Mouse (Mus musculus) kidney, adult 11 months (tissue): ENCODE data around the gene Tnfrsf9.
A peak's percentile ranks its signal among the peaks of the same experiment; 100 is the strongest.

Experiments used
- DNase-seq: peaks from one replicate; pipeline ENCODE4 v3.0.0; 2022

Tnfrsf9 gene

GRCm38 (mm10) chr4:150896896-150897624, 17.3 kb upstream of the Tnfrsf9 start:
- no peak for DNase-seq

DNA sequence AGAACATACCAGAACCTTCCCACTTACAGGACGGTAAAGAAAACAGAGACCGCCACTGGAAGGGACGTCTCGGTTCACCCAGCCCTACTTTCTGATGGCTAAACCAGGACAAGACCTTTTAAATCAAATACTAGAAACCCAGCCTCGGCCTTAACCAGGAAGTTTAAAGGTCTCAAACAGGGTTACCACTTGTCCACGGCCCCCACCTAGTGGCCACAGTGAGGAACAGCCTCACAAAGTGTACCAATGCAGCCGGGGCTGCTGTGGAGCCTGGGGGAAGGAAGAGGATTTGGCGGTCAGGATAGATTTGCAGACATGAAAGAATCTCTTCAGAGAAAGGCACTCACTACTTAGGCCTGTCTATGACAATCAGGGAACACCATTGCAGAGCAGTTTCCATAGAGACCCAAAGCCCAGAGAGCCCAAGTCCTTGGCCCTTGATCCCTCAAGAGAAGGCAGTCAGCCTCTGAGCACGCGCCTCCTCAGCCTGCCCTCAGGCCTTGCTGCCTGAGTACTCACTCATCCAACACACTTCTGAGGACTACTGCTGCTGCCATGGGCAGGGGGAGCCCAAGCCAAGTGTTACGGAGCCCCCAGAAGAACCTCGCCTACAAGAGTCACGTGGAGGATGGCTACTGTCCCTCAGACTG, 15.5 kb upstream of the Tnfrsf9 start:
- peak; percentile 75 for DNase-seq

- peak; percentile 74 for DNase-seq
Observed at GRCm38 (mm10) chr4:150900486-150900885, 13.9 kb upstream of the Tnfrsf9 start.

- peak; percentile 76 for DNase-seq
Observed at GRCm38 (mm10) chr4:150901651-150902050, 12.7 kb upstream of the Tnfrsf9 start.

GRCm38 (mm10) chr4:150902062-150902461, 12.3 kb upstream of the Tnfrsf9 start:
- DNase-seq, result peak; percentile 81

DNA sequence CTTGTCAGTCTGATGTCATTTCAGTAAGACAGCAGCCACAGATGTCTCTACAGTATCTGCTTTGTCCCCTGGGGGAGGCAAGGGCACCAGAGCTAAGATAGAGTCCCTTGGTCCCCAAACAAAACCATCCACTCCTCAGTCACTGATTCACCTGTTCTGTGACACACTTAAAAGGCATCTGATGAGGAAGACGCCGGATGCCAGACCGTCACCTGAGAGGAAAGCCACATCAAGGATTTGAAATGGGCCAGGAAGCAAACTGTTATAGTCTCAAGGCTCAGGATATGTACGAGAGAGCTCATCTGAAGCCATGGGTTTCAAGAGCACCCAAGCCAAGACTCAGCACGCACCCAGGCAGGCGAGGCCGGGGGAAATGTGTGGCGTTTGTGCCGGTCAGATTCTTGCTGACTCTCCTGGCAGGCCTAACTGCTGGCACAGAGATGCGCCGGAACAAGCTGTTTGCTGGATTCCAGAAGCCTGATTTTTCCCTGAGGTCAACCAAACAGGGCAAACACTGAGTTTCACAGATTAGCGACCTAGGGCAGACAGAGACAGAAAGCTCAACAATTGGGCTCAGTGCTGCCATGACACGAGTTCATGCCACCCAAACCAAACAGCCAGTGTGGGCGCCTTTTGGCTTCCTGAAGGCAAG, 11.1 kb upstream of the Tnfrsf9 start:
- peak; percentile 87 for DNase-seq

DNA sequence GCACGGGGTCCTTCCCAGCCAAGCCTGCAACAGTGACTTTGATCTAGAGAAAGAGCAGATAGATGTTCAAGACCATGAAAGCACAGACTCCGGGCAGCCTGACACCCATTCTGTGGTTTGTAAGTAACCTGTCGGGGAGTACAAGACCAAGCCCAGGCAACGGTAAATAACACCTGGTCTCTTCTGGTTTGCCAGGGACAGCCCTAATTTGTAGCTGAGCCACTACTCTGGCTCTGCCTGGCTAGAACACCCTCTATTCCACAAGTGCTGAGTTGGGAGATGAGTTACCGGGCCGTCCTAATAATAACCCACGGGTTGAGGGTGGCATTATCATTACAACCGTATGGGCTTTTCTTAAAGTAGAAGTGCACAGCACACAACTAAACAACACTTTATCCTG, 7.3 kb upstream of the Tnfrsf9 start:
- DNase-seq, result peak; percentile 8

- peak; percentile 26 for DNase-seq
Observed at GRCm38 (mm10) chr4:150908512-150908911, 5.8 kb upstream of the Tnfrsf9 start.

- DNase-seq, result peak; percentile 96
Observed at GRCm38 (mm10) chr4:150909451-150910156, 4.8 kb upstream of the Tnfrsf9 start.

GRCm38 (mm10) chr4:150910164-150910951, 4.0 kb upstream of the Tnfrsf9 start:
- DNase-seq, result peak; percentile 37

DNA sequence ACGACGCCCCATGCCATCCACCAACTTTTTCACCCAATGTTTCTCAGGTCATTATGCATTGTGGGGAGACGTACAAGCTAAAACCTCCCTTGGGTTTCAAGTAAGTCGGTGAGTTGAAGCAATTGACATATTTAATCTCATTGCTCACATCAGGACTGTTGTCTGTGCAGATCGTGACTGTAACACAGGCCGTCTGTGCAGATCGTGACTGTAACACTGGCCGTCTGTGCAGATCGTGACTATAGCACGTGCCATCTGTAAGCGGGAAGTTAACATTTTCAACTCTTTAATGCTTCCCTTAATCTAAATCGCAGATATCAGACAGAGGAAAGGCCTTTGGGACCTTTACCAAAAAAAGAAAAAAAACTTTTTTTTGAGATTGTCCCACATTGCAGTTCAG, 619 bp upstream of the Tnfrsf9 start:
- no peak for DNase-seq

- DNase-seq, result peak; percentile 12
Observed at GRCm38 (mm10) chr4:150915181-150915906, 982 bp downstream of the Tnfrsf9 start.

- DNase-seq, result no peak
Observed at GRCm38 (mm10) chr4:150917336-150918027, 3.1 kb downstream of the Tnfrsf9 start.

DNA sequence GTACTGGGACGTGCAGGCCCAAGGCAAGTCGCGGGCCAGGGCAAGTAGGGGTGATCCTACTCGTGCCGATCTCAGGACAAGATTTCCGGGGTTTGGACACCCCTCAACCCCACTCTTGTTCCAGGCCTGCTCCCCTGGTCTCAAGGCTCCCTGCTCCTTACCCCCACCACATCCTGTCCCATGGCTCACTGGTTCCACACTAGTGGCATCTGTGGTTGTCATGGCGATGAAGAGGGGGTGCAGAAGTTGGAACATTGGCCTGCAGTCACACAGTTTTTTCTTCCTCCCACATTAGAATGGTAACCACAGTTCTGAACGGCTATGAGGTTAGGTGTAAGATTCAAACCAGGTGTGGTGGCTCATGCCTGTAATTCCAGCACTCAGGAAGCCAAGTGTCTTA, 6.8 kb downstream of the Tnfrsf9 start:
- no peak for DNase-seq

- no peak for DNase-seq
Observed at GRCm38 (mm10) chr4:150924308-150924707, 9.9 kb downstream of the Tnfrsf9 start.

DNA sequence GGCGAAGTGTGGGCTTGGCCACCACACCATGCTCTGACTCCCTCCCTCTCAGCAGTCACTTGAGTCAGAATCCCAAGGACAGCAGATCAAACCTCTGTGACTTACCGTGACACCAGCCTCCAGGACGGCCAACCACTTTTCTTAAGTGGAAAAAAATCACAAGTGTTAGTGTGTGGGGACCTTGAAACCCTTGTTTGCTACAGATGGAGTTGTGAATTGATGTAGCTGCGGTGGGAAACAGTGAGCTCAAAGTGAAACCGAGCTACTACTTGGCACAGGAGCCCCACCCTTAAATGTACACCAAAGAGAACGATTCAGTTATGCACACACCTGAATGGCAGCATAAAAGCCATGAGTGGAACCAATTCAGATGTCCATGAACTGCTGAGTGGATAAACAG, 10.6 kb downstream of the Tnfrsf9 start:
- no peak for DNase-seq

DNA sequence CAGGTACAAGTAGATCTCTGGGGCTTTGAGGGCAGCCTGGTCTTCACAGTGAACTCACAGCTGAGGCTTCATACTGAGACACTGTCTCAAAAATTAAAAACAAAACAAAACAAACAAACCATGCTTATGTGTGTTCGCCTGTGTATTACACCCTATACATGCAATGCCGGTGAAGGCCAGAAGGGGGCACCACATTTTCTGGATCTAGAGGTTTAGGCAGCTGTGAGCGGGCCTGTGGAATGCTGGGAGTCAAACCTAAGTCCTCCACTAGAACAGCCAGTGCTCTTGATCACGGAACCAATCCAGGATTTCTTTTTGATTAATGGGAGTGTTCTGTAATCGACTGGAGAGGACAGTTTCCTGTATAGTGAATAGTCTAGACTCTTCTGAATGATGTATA, 11.6 kb downstream of the Tnfrsf9 start:
- DNase-seq, result no peak

DNA sequence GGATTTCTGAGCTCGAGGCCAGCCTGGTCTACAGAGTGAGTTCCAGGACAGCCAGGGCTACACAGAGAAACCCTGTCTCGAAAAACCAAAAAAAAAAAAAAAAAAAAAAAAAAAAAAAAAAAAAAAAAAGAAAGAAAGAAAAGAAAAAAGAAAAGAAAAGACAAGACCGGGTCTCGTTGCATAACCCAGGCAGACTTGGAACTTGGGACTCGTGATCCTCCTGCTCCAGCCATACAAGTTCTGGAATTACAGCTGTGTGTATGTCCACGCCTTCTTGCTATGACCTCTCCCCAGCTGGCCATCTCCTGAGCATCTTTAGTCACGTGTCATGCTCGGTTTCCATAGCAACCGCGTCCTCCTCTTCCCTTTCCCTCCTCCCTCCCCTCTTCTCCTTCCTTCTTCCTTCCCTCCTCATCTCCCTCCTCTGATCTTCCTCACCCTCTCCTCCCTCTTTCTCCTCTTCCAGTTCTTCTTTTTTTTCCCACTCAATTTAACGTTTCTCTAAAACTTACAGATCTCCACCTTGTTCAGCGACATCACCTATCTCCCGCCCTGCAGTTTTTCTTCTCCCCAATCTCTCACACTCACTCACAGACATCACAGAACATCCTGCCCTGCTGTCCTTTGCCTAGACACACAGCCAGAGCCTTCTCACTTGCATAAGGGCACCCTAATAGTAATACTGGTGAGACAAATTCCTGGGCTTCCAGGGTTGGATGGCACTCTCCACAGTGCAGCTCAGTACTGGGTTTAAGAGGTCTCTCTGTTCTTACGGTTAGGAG, 12.8 kb downstream of the Tnfrsf9 start:
- DNase-seq, result no peak

- DNase-seq, result no peak
Observed at GRCm38 (mm10) chr4:150927789-150928188, 13.4 kb downstream of the Tnfrsf9 start.

- no peak for DNase-seq
Observed at GRCm38 (mm10) chr4:150933503-150933902, 19.1 kb downstream of the Tnfrsf9 start.
